Mouse (Mus musculus): Measurements from ENCODE around the gene Colgalt1. TPM values are rescaled to one million over a fixed set of nuclear protein-coding genes. Genes with fewer than 3 reads are reported as not detected.

Colgalt1 gene
- polyA plus RNA-seq, 1 experiment from 2014 or later = 60.1 TPM

- Histone ChIP-seq H3K27me3 (ENCODE audit: control insufficient read depth, insufficient read depth, low read length) (no peaks in the 10 kb centered on the region), H3K4me1 (ENCODE audit: control insufficient read depth, insufficient read depth, low read length) (no peaks in the 10 kb centered on the region), H3K9me3 (replicated peaks; ENCODE audit: control insufficient read depth, low read length) (no peaks in the 10 kb centered on the region), H3K4me2 (ENCODE audit: low read depth, low read length) (no peak overlapping the region), H3K4me3 (replicated peaks; ENCODE audit: low read length) (no peak overlapping the region), H3K36me3 (ENCODE audit: control insufficient read depth, insufficient read depth, low read length) (peaks cover 3% of the 10 kb centered on the region), H3K27ac (ENCODE audit: low read length) (no peak overlapping the region), H3K9ac (ENCODE audit: low read length) (no peak overlapping the region)
- ATAC-seq (ENCODE audit: insufficient read depth, low FRiP score) = no peak
- 88% methylated on average over 14 of the region's 14 CpGs for WGBS
These were observed 31.3 kb upstream of the Colgalt1 start for GRCm38 (mm10) chr8:71579476-71579875.

DNA sequence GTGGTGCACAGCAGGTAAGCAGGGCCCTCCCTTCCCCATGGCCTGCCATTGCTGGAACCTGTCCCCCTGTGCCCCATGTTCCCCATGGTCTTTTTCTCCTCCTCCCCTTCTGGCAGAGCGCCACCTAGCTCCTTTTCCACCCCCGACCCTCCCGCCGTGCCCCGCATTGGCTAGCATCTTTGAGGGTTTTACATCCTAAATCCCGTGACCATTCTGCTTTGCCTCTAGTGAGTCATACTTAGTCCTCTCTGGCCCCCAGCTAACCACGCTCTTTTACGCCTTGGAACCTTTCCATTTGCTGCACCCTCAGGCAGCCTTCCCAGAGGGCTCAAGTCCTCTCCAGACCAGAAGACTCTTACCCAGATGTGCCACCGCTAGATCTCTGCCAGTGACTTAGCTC is 30.6 kb upstream of the Colgalt1 start:
- no peaks in the 10 kb centered on the region for H3K27me3 ChIP-seq (ENCODE audit: control insufficient read depth, insufficient read depth, low read length)
- no peak for ATAC-seq (ENCODE audit: insufficient read depth, low FRiP score)
- H3K36me3 ChIP-seq (ENCODE audit: control insufficient read depth, insufficient read depth, low read length) = peaks cover 5% of the 10 kb centered on the region
- H3K9ac ChIP-seq (ENCODE audit: low read length) = no peak overlapping the region
- no peak overlapping the region for H3K4me2 ChIP-seq (ENCODE audit: low read depth, low read length)
- 55% methylated on average over 9 of the region's 9 CpGs for WGBS
- H3K9me3 ChIP-seq (replicated peaks; ENCODE audit: control insufficient read depth, low read length) = no peaks in the 10 kb centered on the region
- peak overlapping the region; percentile 58; the same call in 1 of the 2 replicates for H3K27ac ChIP-seq (ENCODE audit: low read length)
- H3K4me1 ChIP-seq (ENCODE audit: control insufficient read depth, insufficient read depth, low read length) = no peaks in the 10 kb centered on the region
- no peak overlapping the region for H3K4me3 ChIP-seq (replicated peaks; ENCODE audit: low read length)

DNA sequence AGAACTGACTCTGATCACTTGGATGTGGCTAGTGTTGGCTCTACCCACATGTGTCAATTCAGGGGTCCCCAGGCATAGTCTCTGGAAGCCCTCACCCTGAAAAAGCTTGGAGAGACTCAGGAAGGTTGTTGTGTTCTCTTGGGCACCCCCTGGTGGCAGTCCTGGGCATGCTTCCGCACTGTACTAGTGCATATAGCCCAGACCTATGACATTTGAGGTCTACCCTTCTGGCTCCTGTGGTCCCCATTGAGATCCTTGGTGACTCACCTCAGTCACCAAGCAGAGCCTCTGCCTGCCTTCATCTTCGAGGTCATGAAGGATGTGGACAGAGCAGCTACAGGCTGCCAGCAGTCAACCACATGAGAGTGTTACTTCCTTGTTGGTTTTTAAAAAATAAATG is 23.9 kb upstream of the Colgalt1 start:
- WGBS = 71% methylated on average over 2 of the region's 2 CpGs
- no peaks in the 10 kb centered on the region for H3K27me3 ChIP-seq (ENCODE audit: control insufficient read depth, insufficient read depth, low read length)
- no peak for ATAC-seq (ENCODE audit: insufficient read depth, low FRiP score)
- H3K4me1 ChIP-seq (ENCODE audit: control insufficient read depth, insufficient read depth, low read length) = peaks cover 8% of the 10 kb centered on the region
- no peak overlapping the region for H3K27ac ChIP-seq (ENCODE audit: low read length)
- no peaks in the 10 kb centered on the region for H3K9me3 ChIP-seq (replicated peaks; ENCODE audit: control insufficient read depth, low read length)
- H3K36me3 ChIP-seq (ENCODE audit: control insufficient read depth, insufficient read depth, low read length) = peaks cover 5% of the 10 kb centered on the region
- no peak overlapping the region for H3K4me2 ChIP-seq (ENCODE audit: low read depth, low read length)
- H3K9ac ChIP-seq (ENCODE audit: low read length) = no peak overlapping the region
- no peak overlapping the region for H3K4me3 ChIP-seq (replicated peaks; ENCODE audit: low read length)

DNA sequence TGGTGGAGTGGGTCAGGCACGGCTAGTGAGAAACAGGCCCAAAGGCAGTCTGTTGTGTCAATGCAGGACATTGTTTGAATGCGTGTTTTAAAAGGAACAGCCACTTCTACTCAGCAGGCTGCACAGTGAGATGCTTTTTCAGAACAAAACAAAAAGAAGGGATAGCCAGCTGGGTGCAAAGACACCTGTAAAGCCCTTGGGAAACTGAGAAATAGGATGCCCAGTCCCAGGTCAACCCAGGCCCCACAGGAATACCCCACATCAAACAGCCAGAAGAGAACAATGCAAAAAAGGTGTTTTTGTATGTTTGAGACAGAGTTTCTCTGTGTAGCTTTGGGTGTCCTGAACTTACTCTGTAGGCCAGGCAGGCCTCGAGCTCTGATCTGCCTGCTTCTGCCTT is 22.0 kb upstream of the Colgalt1 start:
- no peak overlapping the region for H3K27ac ChIP-seq (ENCODE audit: low read length)
- H3K4me3 ChIP-seq (replicated peaks; ENCODE audit: low read length) = no peak overlapping the region
- no peak for ATAC-seq (ENCODE audit: insufficient read depth, low FRiP score)
- H3K9ac ChIP-seq (ENCODE audit: low read length) = no peak overlapping the region
- WGBS = 75% methylated on average over 3 of the region's 3 CpGs
- H3K9me3 ChIP-seq (replicated peaks; ENCODE audit: control insufficient read depth, low read length) = no peaks in the 10 kb centered on the region
- no peaks in the 10 kb centered on the region for H3K27me3 ChIP-seq (ENCODE audit: control insufficient read depth, insufficient read depth, low read length)
- peaks cover 5% of the 10 kb centered on the region for H3K36me3 ChIP-seq (ENCODE audit: control insufficient read depth, insufficient read depth, low read length)
- peaks cover 19% of the 10 kb centered on the region for H3K4me1 ChIP-seq (ENCODE audit: control insufficient read depth, insufficient read depth, low read length)
- H3K4me2 ChIP-seq (ENCODE audit: low read depth, low read length) = no peak overlapping the region

GRCm38 (mm10) chr8:71591017-71591416 is 19.8 kb upstream of the Colgalt1 start:
- Histone ChIP-seq H3K4me1 (ENCODE audit: control insufficient read depth, insufficient read depth, low read length) (peaks cover 24% of the 10 kb centered on the region), H3K27me3 (ENCODE audit: control insufficient read depth, insufficient read depth, low read length) (no peaks in the 10 kb centered on the region), H3K9ac (ENCODE audit: low read length) (peak overlapping the region; percentile 98), H3K27ac (ENCODE audit: low read length) (peak overlapping the region; percentile 99), H3K4me2 (ENCODE audit: low read depth, low read length) (peak overlapping the region; percentile 68), H3K36me3 (ENCODE audit: control insufficient read depth, insufficient read depth, low read length) (no peaks in the 10 kb centered on the region; the same call in 1 of the 2 replicates), H3K9me3 (replicated peaks; ENCODE audit: control insufficient read depth, low read length) (no peaks in the 10 kb centered on the region), H3K4me3 (replicated peaks; ENCODE audit: low read length) (peak overlapping the region; percentile 94)
- 17% methylated on average over 5 of the region's 5 CpGs for WGBS
- ATAC-seq (ENCODE audit: insufficient read depth, low FRiP score) = no peak

DNA sequence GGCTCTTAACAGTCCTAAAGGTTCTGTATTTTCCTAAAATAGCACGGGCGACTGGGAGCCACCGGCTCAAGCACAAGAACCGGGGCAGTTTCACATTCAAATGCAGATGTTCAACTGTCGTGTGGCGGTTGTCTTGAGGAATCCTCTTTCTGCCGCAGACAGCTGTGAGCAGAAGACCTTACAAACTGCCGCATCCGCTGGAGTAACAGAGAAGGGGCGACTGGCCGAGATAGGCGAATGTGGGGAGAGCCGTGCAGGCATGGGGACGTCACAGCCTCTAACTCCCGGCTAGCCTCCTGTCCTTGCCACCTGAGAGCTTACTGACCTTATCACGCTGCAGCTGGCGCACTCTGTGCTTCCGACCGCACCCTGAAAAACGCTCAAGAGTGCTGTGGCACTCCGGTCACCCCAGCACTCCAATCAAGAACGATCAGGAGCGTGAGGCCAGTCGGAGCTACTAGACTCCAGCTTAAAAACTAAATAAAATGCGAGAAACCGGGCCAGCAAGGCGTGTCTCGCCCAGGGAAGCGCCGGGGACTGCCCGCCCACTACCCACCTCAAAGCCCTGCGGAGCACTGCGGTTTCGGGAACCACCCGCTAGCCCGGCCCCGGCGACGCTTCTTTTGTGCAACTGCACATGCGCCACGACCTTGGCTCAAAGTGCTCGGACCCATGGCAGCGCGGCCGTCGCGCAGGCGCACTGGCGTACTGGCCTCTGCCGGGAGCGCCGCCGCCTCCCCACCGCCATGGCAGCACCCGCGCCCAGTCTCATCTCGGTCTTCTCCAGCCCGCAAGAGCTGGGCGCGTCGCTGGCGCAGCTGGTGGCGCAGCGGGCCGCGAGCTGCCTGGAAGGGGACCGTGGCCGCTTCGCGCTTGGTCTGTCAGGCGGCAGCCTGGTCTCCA is 19.1 kb upstream of the Colgalt1 start, which contains the start of gene Pgls:
TSS of gene Pgls (plus strand) at position 706 of the 903 bp plus-strand sequence.
- WGBS = under 1% methylated on average over 70 of the region's 71 CpGs
- Histone ChIP-seq H3K9ac (ENCODE audit: low read length) (peak within 1 kb of the TSS; percentile 98), H3K4me3 (replicated peaks; ENCODE audit: low read length) (peak within 1 kb of the TSS; percentile 94)

GRCm38 (mm10) chr8:71592374-71593170 is 18.2 kb upstream of the Colgalt1 start:
- Histone ChIP-seq H3K27ac (ENCODE audit: low read length) (peak overlapping the region; percentile 99), H3K36me3 (ENCODE audit: control insufficient read depth, insufficient read depth, low read length) (no peaks in the 10 kb centered on the region; the same call in 1 of the 2 replicates), H3K4me3 (replicated peaks; ENCODE audit: low read length) (peak overlapping the region; percentile 94), H3K4me2 (ENCODE audit: low read depth, low read length) (peak overlapping the region; percentile 68), H3K27me3 (ENCODE audit: control insufficient read depth, insufficient read depth, low read length) (no peaks in the 10 kb centered on the region), H3K4me1 (ENCODE audit: control insufficient read depth, insufficient read depth, low read length) (peaks cover 24% of the 10 kb centered on the region), H3K9ac (ENCODE audit: low read length) (peak overlapping the region; percentile 98), H3K9me3 (replicated peaks; ENCODE audit: control insufficient read depth, low read length) (no peaks in the 10 kb centered on the region)
- 4% methylated on average over 60 of the region's 60 CpGs for WGBS
- peak; percentile 71 for ATAC-seq (ENCODE audit: insufficient read depth, low FRiP score)

More for the DNA sequence above, 19.1 kb upstream of the Colgalt1 start, which contains the start of gene Pgls:
- peak within 1 kb of the TSS; percentile 99 for H3K27ac ChIP-seq (ENCODE audit: low read length)
- no peaks in the 10 kb centered on the region; the same call in 1 of the 2 replicates for H3K36me3 ChIP-seq (ENCODE audit: control insufficient read depth, insufficient read depth, low read length)
- no peaks in the 10 kb centered on the region for H3K9me3 ChIP-seq (replicated peaks; ENCODE audit: control insufficient read depth, low read length)
- peaks cover 24% of the 10 kb centered on the region for H3K4me1 ChIP-seq (ENCODE audit: control insufficient read depth, insufficient read depth, low read length)
- H3K4me2 ChIP-seq (ENCODE audit: low read depth, low read length) = peak within 1 kb of the TSS; percentile 68
- H3K27me3 ChIP-seq (ENCODE audit: control insufficient read depth, insufficient read depth, low read length) = no peaks in the 10 kb centered on the region
- ATAC-seq (ENCODE audit: insufficient read depth, low FRiP score) = peak; percentile 88

DNA sequence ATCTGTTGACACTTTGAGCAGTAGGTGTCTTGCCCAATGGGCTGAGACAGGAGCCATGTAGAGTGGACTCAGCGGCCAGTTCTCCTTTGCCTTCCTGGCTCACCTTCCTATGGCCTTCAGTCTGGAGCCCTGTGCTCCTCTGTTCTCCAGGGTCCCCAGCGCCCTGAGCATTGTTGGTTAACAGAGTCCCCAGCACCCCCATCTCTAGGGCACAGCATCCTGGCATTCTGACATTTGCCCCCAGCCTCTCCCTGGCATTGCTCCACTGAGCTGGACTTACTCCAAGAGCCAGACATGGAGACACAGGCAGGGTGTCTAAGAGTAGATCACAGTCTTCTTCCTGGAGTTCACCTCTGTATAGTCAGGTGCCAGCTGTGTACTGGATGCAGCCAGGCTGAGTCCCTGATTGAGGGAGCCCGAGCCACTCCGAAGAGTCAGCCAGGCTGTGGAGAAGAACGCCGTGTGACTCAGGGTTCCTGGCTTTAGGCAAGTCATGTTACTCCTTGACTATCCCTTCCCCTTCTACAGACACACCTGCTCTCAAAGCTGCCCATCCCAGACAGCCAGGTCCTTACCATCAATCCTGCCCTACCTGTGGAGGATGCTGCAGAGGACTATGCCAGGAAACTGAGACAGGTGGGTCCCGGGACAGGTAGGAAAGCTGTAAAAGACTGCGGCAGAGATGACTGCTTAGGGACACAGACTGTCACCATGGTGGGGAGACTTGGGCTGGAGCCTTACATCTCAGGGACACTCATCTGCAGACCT is 17.1 kb upstream of the Colgalt1 start:
- H3K4me1 ChIP-seq (ENCODE audit: control insufficient read depth, insufficient read depth, low read length) = peaks cover 24% of the 10 kb centered on the region
- no peaks in the 10 kb centered on the region for H3K27me3 ChIP-seq (ENCODE audit: control insufficient read depth, insufficient read depth, low read length)
- H3K36me3 ChIP-seq (ENCODE audit: control insufficient read depth, insufficient read depth, low read length) = no peaks in the 10 kb centered on the region; the same call in 1 of the 2 replicates
- no peak overlapping the region for H3K27ac ChIP-seq (ENCODE audit: low read length)
- H3K9ac ChIP-seq (ENCODE audit: low read length) = no peak overlapping the region
- 92% methylated on average over 8 of the region's 8 CpGs for WGBS
- H3K4me3 ChIP-seq (replicated peaks; ENCODE audit: low read length) = no peak overlapping the region
- no peak overlapping the region for H3K4me2 ChIP-seq (ENCODE audit: low read depth, low read length)
- no peak for ATAC-seq (ENCODE audit: insufficient read depth, low FRiP score)
- no peaks in the 10 kb centered on the region for H3K9me3 ChIP-seq (replicated peaks; ENCODE audit: control insufficient read depth, low read length)

Measured in stomach, embryonic 16.5 days (tissue).